ENCODE assay signal across 16 mouse cellular contexts in the genomic region with DNA sequence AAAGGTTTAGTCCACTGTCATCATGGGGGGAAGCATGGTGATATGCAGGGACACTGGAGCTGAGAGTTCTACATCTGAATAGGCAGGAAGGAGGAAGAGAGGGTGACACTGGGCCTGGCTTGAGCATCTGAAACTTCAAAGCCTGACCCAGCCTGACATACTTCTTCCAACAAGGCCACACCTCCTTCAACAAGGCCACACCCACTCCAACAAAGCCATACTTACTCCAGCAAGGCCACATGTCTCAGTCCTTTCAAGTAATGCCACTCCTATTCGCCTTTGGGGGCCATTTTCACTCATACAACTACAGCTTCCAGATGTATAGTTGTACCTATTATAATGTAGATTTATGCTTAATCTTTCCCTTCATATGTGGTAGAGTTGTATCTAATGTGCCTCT. TPM values are rescaled to one million over a fixed set of nuclear protein-coding genes. Genes with fewer than 3 reads are reported as not detected.
"Had no signal": no experiment of that assay in that cellular context is flagged by ENCODE, and none has a peak within 500 bp of the region (broad histone marks: within the 10 kb centered on the region; RNA-seq: fewer than 3 reads in every experiment).

No protein-coding gene starts in this region.

- H3K4me3 ChIP-seq: midbrain, embryonic 10.5 days; midbrain, embryonic 12.5 days; myocyte; neural tube, embryonic 13.5 days; neural tube, embryonic 15.5 days had no signal

- H3K9me3 ChIP-seq: midbrain, embryonic 10.5 days; midbrain, embryonic 12.5 days; neural tube, embryonic 13.5 days; neural tube, embryonic 15.5 days had no signal

- H3K27ac ChIP-seq: midbrain, embryonic 10.5 days; midbrain, embryonic 12.5 days; neural tube, embryonic 13.5 days; neural tube, embryonic 15.5 days had no signal

- H3K36me3 ChIP-seq: midbrain, embryonic 10.5 days; midbrain, embryonic 12.5 days; neural tube, embryonic 13.5 days; neural tube, embryonic 15.5 days had no signal

- DNase-seq: lung, adult 18-20 months; lung, embryonic 14.5 days; lung, postnatal 10 days; lung, postnatal 4 days; midbrain, embryonic 14.5 days; retina, postnatal 1 day; right cerebral cortex, adult 18-20 months; thymus, adult 18-20 months; thymus, postnatal 14 days; thymus, postnatal 36 days had no signal

- H3K4me1 ChIP-seq: midbrain, embryonic 10.5 days; midbrain, embryonic 12.5 days; neural tube, embryonic 13.5 days; neural tube, embryonic 15.5 days had no signal

- H3K27me3 ChIP-seq: midbrain, embryonic 12.5 days; neural tube, embryonic 13.5 days; neural tube, embryonic 15.5 days had no signal

RNA-seq across cellular contexts. Expression of a gene that starts 8.7 kb away (rescaled TPM):
- total RNA-seq: megakaryocyte, adult 5-6 weeks had no signal
